Mouse (Mus musculus): ENCODE measurements at regions not wholly inside any gene's neighbourhood (a gene's known extent, or its start where the extent isn't known, plus 50 kb on each side); places are given as distances from the start of the nearest gene placed in this dataset.

GRCm38 (mm10) chr14:98520966-98521365, 351.4 kb upstream of the Dach1 start:
- DNase-seq, result no peak

- DNase-seq, result no peak
Measured at GRCm38 (mm10) chr14:98505321-98505720, 335.8 kb upstream of the Dach1 start.

- DNase-seq, result no peak
Measured at GRCm38 (mm10) chr14:98477416-98477815, 307.9 kb upstream of the Dach1 start.

GRCm38 (mm10) chr14:98471803-98472509, 302.4 kb upstream of the Dach1 start:
- DNase-seq, result no peak

- DNase-seq, result no peak
Measured at GRCm38 (mm10) chr14:98454461-98454860, 284.9 kb upstream of the Dach1 start.

- no peak for DNase-seq
Measured at GRCm38 (mm10) chr14:98452191-98452590, 282.6 kb upstream of the Dach1 start.

- no peak for DNase-seq
Measured at GRCm38 (mm10) chr14:98449568-98449967, 280.0 kb upstream of the Dach1 start.

GRCm38 (mm10) chr14:98442411-98442810, 272.8 kb upstream of the Dach1 start:
- DNase-seq, result no peak

- DNase-seq, result no peak
Measured at GRCm38 (mm10) chr14:98441954-98442353, 272.4 kb upstream of the Dach1 start.

- DNase-seq, result no peak
Measured at GRCm38 (mm10) chr14:98431959-98432358, 262.4 kb upstream of the Dach1 start.

GRCm38 (mm10) chr14:98417719-98418118, 248.2 kb upstream of the Dach1 start:
- DNase-seq, result no peak

- no peak for DNase-seq
Measured at GRCm38 (mm10) chr14:98414201-98414600, 244.6 kb upstream of the Dach1 start.

GRCm38 (mm10) chr14:98405936-98406635, 236.5 kb upstream of the Dach1 start:
- no peak for DNase-seq

- no peak for DNase-seq
Measured at GRCm38 (mm10) chr14:98404026-98404425, 234.5 kb upstream of the Dach1 start.

- no peak for DNase-seq
Measured at GRCm38 (mm10) chr14:98387871-98388270, 218.3 kb upstream of the Dach1 start.

Data from gastrocnemius, postnatal 10 days (tissue).